Mouse (Mus musculus): ENCODE measurements around the gene Nme7. TPM values are rescaled to one million over a fixed set of nuclear protein-coding genes. Genes with fewer than 3 reads are reported as not detected.

The Nme7 gene
- total and polyA plus RNA-seq, 3 experiments: 2.1 to 3.7 (median 3.6) TPM

- no peak overlapping the region for H3K4me3 ChIP-seq
- no peaks in the 10 kb centered on the region for H3K27me3 ChIP-seq (ENCODE audit: control insufficient read depth, insufficient read depth, low read length)
- no peak for DNase-seq
- no peak overlapping the region for H3K27ac ChIP-seq
- no peaks in the 10 kb centered on the region for H3K79me2 ChIP-seq (replicated peaks; ENCODE audit: control insufficient read depth, insufficient read depth, low read length)
- no peaks in the 10 kb centered on the region for H3K4me1 ChIP-seq (ENCODE audit: control insufficient read depth, insufficient read depth, low read length)
- intact Hi-C loops (cut with DNase I): no loop called here
- no peaks in the 10 kb centered on the region for H3K36me3 ChIP-seq (ENCODE audit: control insufficient read depth, insufficient read depth, low read length)
- no peak overlapping the region for H3K9ac ChIP-seq (ENCODE audit: low read depth, low read length)
- WGBS: 83% methylated on average over 11 of the region's 11 CpGs
- TF ChIP-seq POLR2A (IDR thresholded peaks at IDR 0.05; ENCODE audit: insufficient read depth, low read depth, low read length) (no peak), EP300 (IDR thresholded peaks at IDR 0.05; ENCODE audit: insufficient read depth, low read depth, low read length) (no peak), CTCF (IDR thresholded peaks at IDR 0.05) (no peak)
Measured at GRCm38 (mm10) chr1:164332559-164332958, 28.6 kb downstream of the Nme7 start.

- TF ChIP-seq EP300 (IDR thresholded peaks at IDR 0.05; ENCODE audit: insufficient read depth, low read depth, low read length) (no peak), CTCF (IDR thresholded peaks at IDR 0.05) (no peak), POLR2A (IDR thresholded peaks at IDR 0.05; ENCODE audit: insufficient read depth, low read depth, low read length) (no peak)
- DNase-seq: no peak
- Histone ChIP-seq H3K27ac (no peak overlapping the region), H3K27me3 (ENCODE audit: control insufficient read depth, insufficient read depth, low read length) (no peaks in the 10 kb centered on the region), H3K4me3 (no peak overlapping the region), H3K79me2 (replicated peaks; ENCODE audit: control insufficient read depth, insufficient read depth, low read length) (no peaks in the 10 kb centered on the region), H3K36me3 (ENCODE audit: control insufficient read depth, insufficient read depth, low read length) (no peaks in the 10 kb centered on the region), H3K4me1 (ENCODE audit: control insufficient read depth, insufficient read depth, low read length) (no peaks in the 10 kb centered on the region), H3K9ac (ENCODE audit: low read depth, low read length) (no peak overlapping the region)
- intact Hi-C loops (cut with DNase I): no loop called here
- WGBS: 80% methylated on average over 3 of the region's 3 CpGs
Measured at GRCm38 (mm10) chr1:164335435-164335834, 31.5 kb downstream of the Nme7 start.

GRCm38 (mm10) chr1:164335846-164336245 lies 31.9 kb downstream of the Nme7 start:
- Histone ChIP-seq H3K9ac (ENCODE audit: low read depth, low read length) (no peak overlapping the region), H3K79me2 (replicated peaks; ENCODE audit: control insufficient read depth, insufficient read depth, low read length) (no peaks in the 10 kb centered on the region), H3K4me1 (ENCODE audit: control insufficient read depth, insufficient read depth, low read length) (no peaks in the 10 kb centered on the region), H3K36me3 (ENCODE audit: control insufficient read depth, insufficient read depth, low read length) (no peaks in the 10 kb centered on the region), H3K4me3 (no peak overlapping the region), H3K27ac (no peak overlapping the region), H3K27me3 (ENCODE audit: control insufficient read depth, insufficient read depth, low read length) (no peaks in the 10 kb centered on the region)
- 80% methylated on average over 4 of the region's 4 CpGs for WGBS
- intact Hi-C loops (cut with DNase I): no loop called here
- no peak for DNase-seq
- no peak for TF ChIP-seq EP300 (IDR thresholded peaks at IDR 0.05; ENCODE audit: insufficient read depth, low read depth, low read length)

GRCm38 (mm10) chr1:164342161-164342560 lies 38.2 kb downstream of the Nme7 start:
- no peaks in the 10 kb centered on the region for H3K79me2 ChIP-seq (replicated peaks; ENCODE audit: control insufficient read depth, insufficient read depth, low read length)
- H3K9ac ChIP-seq (ENCODE audit: low read depth, low read length): no peak overlapping the region
- H3K36me3 ChIP-seq (ENCODE audit: control insufficient read depth, insufficient read depth, low read length): no peaks in the 10 kb centered on the region
- TF ChIP-seq POLR2A (IDR thresholded peaks at IDR 0.05; ENCODE audit: insufficient read depth, low read depth, low read length) (no peak), CTCF (IDR thresholded peaks at IDR 0.05) (peak; percentile 68)
- no peak for DNase-seq
- H3K4me3 ChIP-seq: no peak overlapping the region
- no peak overlapping the region for H3K27ac ChIP-seq
- no peaks in the 10 kb centered on the region for H3K27me3 ChIP-seq (ENCODE audit: control insufficient read depth, insufficient read depth, low read length)
- intact Hi-C loops (cut with DNase I): no loop called here
- H3K4me1 ChIP-seq (ENCODE audit: control insufficient read depth, insufficient read depth, low read length): no peaks in the 10 kb centered on the region
- 84% methylated on average over 3 of the region's 3 CpGs for WGBS

DNA sequence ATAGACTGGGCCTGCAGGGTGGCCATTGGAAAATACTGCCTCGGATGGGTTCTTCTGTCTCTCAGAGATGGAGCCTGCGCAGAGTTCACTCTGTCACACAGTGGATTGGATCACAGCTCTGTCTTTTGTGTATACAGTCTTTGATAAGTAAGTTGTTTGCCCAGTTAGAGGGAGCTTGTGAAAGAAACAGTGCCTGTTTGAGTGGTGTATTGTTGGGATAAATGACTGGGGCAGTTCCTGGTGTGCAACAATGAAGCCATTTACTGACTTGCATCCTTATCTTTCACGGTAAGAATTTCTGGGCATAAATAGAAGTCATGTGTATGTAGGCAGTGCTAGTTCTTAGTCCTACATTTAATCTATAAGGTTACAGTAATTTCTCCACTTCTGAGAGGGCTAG lies 49.5 kb downstream of the Nme7 start:
- Histone ChIP-seq H3K4me3 (no peak overlapping the region), H3K79me2 (replicated peaks; ENCODE audit: control insufficient read depth, insufficient read depth, low read length) (no peaks in the 10 kb centered on the region), H3K9ac (ENCODE audit: low read depth, low read length) (no peak overlapping the region), H3K4me1 (ENCODE audit: control insufficient read depth, insufficient read depth, low read length) (peaks cover 2% of the 10 kb centered on the region; the same call in 1 of the 2 replicates), H3K36me3 (ENCODE audit: control insufficient read depth, insufficient read depth, low read length) (0 out of 2 replicates have a peak, but pooled peaks cover 2% of the 10 kb centered on the region), H3K27ac (no peak overlapping the region), H3K27me3 (ENCODE audit: control insufficient read depth, insufficient read depth, low read length) (no peaks in the 10 kb centered on the region)
- WGBS: 62% methylated on average over 3 of the region's 3 CpGs
- TF ChIP-seq CTCF (IDR thresholded peaks at IDR 0.05): no peak
- no peak for TF ChIP-seq EP300 (IDR thresholded peaks at IDR 0.05; ENCODE audit: insufficient read depth, low read depth, low read length)
- TF ChIP-seq POLR2A (IDR thresholded peaks at IDR 0.05; ENCODE audit: insufficient read depth, low read depth, low read length): no peak
- no peak for DNase-seq
- intact Hi-C loops (cut with DNase I): no loop called here

DNA sequence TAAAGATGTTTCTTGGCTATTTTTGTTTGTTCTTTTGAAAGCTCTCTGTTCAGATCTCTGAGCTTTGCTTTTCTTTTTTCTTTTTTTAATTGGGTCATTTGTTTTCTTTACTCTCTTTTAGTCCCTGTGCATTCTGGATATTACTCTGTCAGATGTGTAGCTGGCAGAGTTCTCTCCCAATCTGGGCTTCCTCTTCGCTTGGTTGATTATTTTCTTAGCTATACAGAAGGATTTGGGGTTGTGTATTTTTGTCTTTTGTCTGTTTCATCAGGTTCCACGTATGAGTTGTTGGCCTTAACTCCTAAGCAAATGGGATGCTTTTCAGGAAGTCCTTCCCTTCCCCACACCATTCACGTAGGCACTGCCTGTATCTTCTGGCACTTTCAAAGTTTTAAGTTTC lies 54.1 kb downstream of the Nme7 start:
- H3K36me3 ChIP-seq (ENCODE audit: control insufficient read depth, insufficient read depth, low read length): 0 out of 2 replicates have a peak, but pooled peaks cover 2% of the 10 kb centered on the region
- no peak overlapping the region for H3K4me3 ChIP-seq
- no peak for DNase-seq
- H3K4me1 ChIP-seq (ENCODE audit: control insufficient read depth, insufficient read depth, low read length): peaks cover 2% of the 10 kb centered on the region; the same call in 1 of the 2 replicates
- TF ChIP-seq EP300 (IDR thresholded peaks at IDR 0.05; ENCODE audit: insufficient read depth, low read depth, low read length) (no peak), CTCF (IDR thresholded peaks at IDR 0.05) (no peak), POLR2A (IDR thresholded peaks at IDR 0.05; ENCODE audit: insufficient read depth, low read depth, low read length) (no peak)
- no peaks in the 10 kb centered on the region for H3K79me2 ChIP-seq (replicated peaks; ENCODE audit: control insufficient read depth, insufficient read depth, low read length)
- H3K27ac ChIP-seq: no peak overlapping the region
- intact Hi-C loops (cut with DNase I): no loop called here
- no peaks in the 10 kb centered on the region for H3K27me3 ChIP-seq (ENCODE audit: control insufficient read depth, insufficient read depth, low read length)
- WGBS: 29% methylated on average over 3 of the region's 3 CpGs
- H3K9ac ChIP-seq (ENCODE audit: low read depth, low read length): no peak overlapping the region
